Mouse (Mus musculus) embryonic facial prominence, embryonic 11.5 days (tissue): ENCODE measurements at regions not wholly inside any gene's neighbourhood (a gene's known extent, or its start where the extent isn't known, plus 50 kb on each side); places are given as distances from the start of the nearest gene placed in this dataset.

Source experiments
- ATAC-seq: fragments of 200-750 bp; cut with Nextera tagmentation; replicated peaks from 2 replicates; pipeline ENCODE4 v1.8.0; 2017; ENCODE audit warnings: low read depth; ENCODE audit not compliant: insufficient number of reproducible peaks, low FRiP score, low TSS enrichment
- DNase-seq: peaks from one replicate; pipeline ENCODE4 v3.0.0-alpha.2; 2015; ENCODE audit warnings: low spot score
- H3K27ac ChIP-seq: fragments of 300-500 bp; sonication (generic); replicated peaks from 2 replicates; pipeline ENCODE4 v1.5.1; 2014; ENCODE audit warnings: mild to moderate bottlenecking, low read depth, low read length, control low read depth
- H3K27me3 ChIP-seq: fragments of 300-500 bp; sonication (generic); 2 replicates; pipeline ENCODE4 v1.6.1; 2014; ENCODE audit warnings: mild to moderate bottlenecking, low read length, moderate library complexity, mixed read lengths; ENCODE audit not compliant: control insufficient read depth, insufficient read depth
- H3K36me3 ChIP-seq: fragments of 300-500 bp; sonication (generic); replicated peaks from 2 replicates; pipeline ENCODE4 v1.6.1; 2014; ENCODE audit warnings: low read depth, mild to moderate bottlenecking, low read length, moderate library complexity, mixed read lengths; ENCODE audit not compliant: control insufficient read depth, insufficient read depth
- H3K4me1 ChIP-seq: fragments of 300-500 bp; sonication (generic); 2 replicates; pipeline ENCODE4 v1.6.1; 2014; ENCODE audit warnings: low read length, mixed read lengths; ENCODE audit not compliant: control insufficient read depth, insufficient read depth
- H3K4me2 ChIP-seq: fragments of 300-500 bp; sonication (generic); 2 replicates; pipeline ENCODE4 v1.6.1; 2014; ENCODE audit warnings: low read depth, mild to moderate bottlenecking, control low read depth, low read length, moderate library complexity
- H3K4me3 ChIP-seq: fragments of 300-500 bp; sonication (generic); 2 replicates; pipeline ENCODE4 v1.5.1; 2014; ENCODE audit warnings: low read depth, low read length, control low read depth
- H3K9ac ChIP-seq: fragments of 300-500 bp; sonication (generic); replicated peaks from 2 replicates; pipeline ENCODE4 v1.6.1; 2014; ENCODE audit warnings: mild to moderate bottlenecking, control low read depth, low read length
- H3K9me3 ChIP-seq: fragments of 300-500 bp; sonication (generic); replicated peaks from 2 replicates; pipeline ENCODE4 v1.6.1; 2016; ENCODE audit warnings: mild to moderate bottlenecking, low read length, inconsistent platforms, mixed read lengths; ENCODE audit not compliant: control insufficient read depth
- WGBS: fragments of 180-500 bp; shearing (Covaris S2); extraction: QIAGEN DNeasy Blood & Tissue Kit; methylation state at CpG from one replicate; pipeline ENCODE4 v1.1.7; 2014; 5-methylcytosine and 5-hydroxymethylcytosine counted together

GRCm38 (mm10) chr5:38932382-38933079, 55.9 kb upstream of the Clnk start:
- H3K4me2 ChIP-seq = no peak overlapping the region
- DNase-seq (no peak), ATAC-seq (no peak)
- H3K9me3 ChIP-seq = no peaks in the 10 kb centered on the region
- H3K27me3 ChIP-seq = no peaks in the 10 kb centered on the region
- H3K27ac ChIP-seq = no peak overlapping the region
- WGBS = 80% methylated on average over 7 of the region's 7 CpGs
- no peaks in the 10 kb centered on the region for H3K4me1 ChIP-seq
- no peak overlapping the region for H3K4me3 ChIP-seq
- H3K9ac ChIP-seq = no peak overlapping the region
- H3K36me3 ChIP-seq = no peaks in the 10 kb centered on the region

DNA sequence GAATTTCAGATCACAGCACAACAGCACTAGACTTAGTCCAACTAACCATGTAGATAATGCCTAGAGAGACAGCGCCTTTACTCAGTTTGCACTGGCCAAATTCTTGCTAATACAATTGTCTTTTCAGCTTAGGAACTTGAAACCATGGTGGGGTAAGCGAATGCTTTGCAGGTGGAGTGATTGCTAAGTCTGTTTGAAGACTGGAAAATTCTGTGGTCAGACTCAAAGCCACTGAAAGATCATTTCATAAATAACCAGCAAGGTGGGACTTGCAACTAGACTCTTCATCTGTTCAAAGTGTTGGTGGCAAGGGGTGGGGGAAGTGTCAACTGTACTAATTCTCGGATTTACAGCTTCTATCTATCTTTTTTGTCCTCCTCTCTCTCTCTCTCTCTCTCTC, 50.4 kb upstream of the Clnk start:
- no peak overlapping the region for H3K4me3 ChIP-seq
- H3K9me3 ChIP-seq = no peaks in the 10 kb centered on the region
- H3K4me2 ChIP-seq = no peak overlapping the region
- no peaks in the 10 kb centered on the region for H3K4me1 ChIP-seq
- 79% methylated on average over 3 of the region's 3 CpGs for WGBS
- H3K9ac ChIP-seq = no peak overlapping the region
- H3K36me3 ChIP-seq = no peaks in the 10 kb centered on the region
- ATAC-seq (no peak), DNase-seq (no peak)
- no peak overlapping the region for H3K27ac ChIP-seq
- H3K27me3 ChIP-seq = no peaks in the 10 kb centered on the region
